Mouse (Mus musculus): ENCODE results near the gene Elmsan1. TPM values are rescaled to one million over a fixed set of nuclear protein-coding genes. Genes with fewer than 3 reads are reported as not detected.

Elmsan1 gene
- polyA plus RNA-seq, 1 experiment from 2014 or later = 9.4 TPM

Other genes starting within 250 kb of the Elmsan1 start
- gene Heatr4, start 234.0 kb downstream of the Elmsan1 start, polyA plus RNA-seq (2015; fragmentation: Nextera tagmentation; extraction: Ambion mirVana) = 0.05 and 0.10 TPM in 2 replicates
- 23.7 and 24.9 TPM in 2 replicates for gene Acot2, start 231.0 kb downstream of the Elmsan1 start, polyA plus RNA-seq (2015; fragmentation: Nextera tagmentation; extraction: Ambion mirVana)
- gene Acot1, start 209.4 kb downstream of the Elmsan1 start, polyA plus RNA-seq (2015; fragmentation: Nextera tagmentation; extraction: Ambion mirVana) = 37.4 and 48.4 TPM in 2 replicates
- 1.7 and 2.2 TPM in 2 replicates for gene Acot4, start 180.5 kb downstream of the Elmsan1 start, polyA plus RNA-seq (2015; fragmentation: Nextera tagmentation; extraction: Ambion mirVana)
- not detected in 2 replicates for gene Gm49366, start 179.9 kb downstream of the Elmsan1 start, polyA plus RNA-seq (2015; fragmentation: Nextera tagmentation; extraction: Ambion mirVana)
- gene Acot3, start 166.7 kb downstream of the Elmsan1 start, polyA plus RNA-seq (2015; fragmentation: Nextera tagmentation; extraction: Ambion mirVana) = 0.46 and 1.4 TPM in 2 replicates
- gene Acot5, start 149.6 kb downstream of the Elmsan1 start, polyA plus RNA-seq (2015; fragmentation: Nextera tagmentation; extraction: Ambion mirVana) = not detected in 2 replicates
- gene Acot6, start 118.2 kb downstream of the Elmsan1 start, polyA plus RNA-seq (2015; fragmentation: Nextera tagmentation; extraction: Ambion mirVana) = 1.3 and 1.4 TPM in 2 replicates
- 2.8 and 3.4 TPM in 2 replicates for gene Dnal1, start 104.5 kb downstream of the Elmsan1 start, polyA plus RNA-seq (2015; fragmentation: Nextera tagmentation; extraction: Ambion mirVana)
- 0.70 and 0.71 TPM in 2 replicates for gene Pnma1, start 70.4 kb downstream of the Elmsan1 start, polyA plus RNA-seq (2015; fragmentation: Nextera tagmentation; extraction: Ambion mirVana)
- gene Ptgr2, start 66.4 kb upstream of the Elmsan1 start, polyA plus RNA-seq (2015; fragmentation: Nextera tagmentation; extraction: Ambion mirVana) = 32.0 and 34.5 TPM in 2 replicates
- gene Zfp410, start 98.0 kb upstream of the Elmsan1 start, polyA plus RNA-seq (2015; fragmentation: Nextera tagmentation; extraction: Ambion mirVana) = 65.4 and 70.2 TPM in 2 replicates
- gene Coq6, start 142.8 kb upstream of the Elmsan1 start, polyA plus RNA-seq (2015; fragmentation: Nextera tagmentation; extraction: Ambion mirVana) = 43.6 and 47.8 TPM in 2 replicates
- 2.6 and 3.6 TPM in 2 replicates for gene Fam161b, start 143.0 kb upstream of the Elmsan1 start, polyA plus RNA-seq (2015; fragmentation: Nextera tagmentation; extraction: Ambion mirVana)
- gene Entpd5, start 190.1 kb upstream of the Elmsan1 start, polyA plus RNA-seq (2015; fragmentation: Nextera tagmentation; extraction: Ambion mirVana) = 26.0 and 27.0 TPM in 2 replicates
- 0.70 and 0.89 TPM in 2 replicates for gene Bbof1, start 190.2 kb upstream of the Elmsan1 start, polyA plus RNA-seq (2015; fragmentation: Nextera tagmentation; extraction: Ambion mirVana)
- 25.8 and 25.9 TPM in 2 replicates for gene Rnf113a2, start 198.3 kb upstream of the Elmsan1 start, polyA plus RNA-seq (2015; fragmentation: Nextera tagmentation; extraction: Ambion mirVana)
- 47.4 and 48.2 TPM in 2 replicates for gene Aldh6a1, start 232.1 kb upstream of the Elmsan1 start, polyA plus RNA-seq (2015; fragmentation: Nextera tagmentation; extraction: Ambion mirVana)
- 16.3 and 16.9 TPM in 2 replicates for gene Lin52, start 232.5 kb upstream of the Elmsan1 start, polyA plus RNA-seq (2015; fragmentation: Nextera tagmentation; extraction: Ambion mirVana)

All from stomach, embryonic 16.5 days (tissue).